Mouse (Mus musculus): ENCODE measurements at regions not wholly inside any gene's neighbourhood (a gene's known extent, or its start where the extent isn't known, plus 50 kb on each side); places are given as distances from the start of the nearest gene placed in this dataset.
A peak's percentile ranks its signal among the peaks of the same experiment; 100 is the strongest.

- no peak for DNase-seq (ENCODE audit: low read depth)
These were observed 342.1 kb upstream of the Pmfbp1 start for GRCm38 (mm10) chr8:109151711-109152110.

- no peak for DNase-seq (ENCODE audit: low read depth)
These were observed 338.3 kb upstream of the Pmfbp1 start for GRCm38 (mm10) chr8:109155489-109155888.

GRCm38 (mm10) chr8:109156016-109156415, 337.8 kb upstream of the Pmfbp1 start:
- no peak for DNase-seq (ENCODE audit: low read depth)

- DNase-seq (ENCODE audit: low read depth): no peak
These were observed 321.1 kb upstream of the Pmfbp1 start for GRCm38 (mm10) chr8:109172701-109173100.

GRCm38 (mm10) chr8:109185558-109186198, 308.1 kb upstream of the Pmfbp1 start:
- DNase-seq (ENCODE audit: low read depth): no peak

GRCm38 (mm10) chr8:109187617-109188016, 306.2 kb upstream of the Pmfbp1 start:
- DNase-seq (ENCODE audit: low read depth): no peak

GRCm38 (mm10) chr8:109214247-109214646, 279.6 kb upstream of the Pmfbp1 start:
- DNase-seq (ENCODE audit: low read depth): no peak

- DNase-seq (ENCODE audit: low read depth): no peak
These were observed 277.5 kb upstream of the Pmfbp1 start for GRCm38 (mm10) chr8:109216318-109216717.

GRCm38 (mm10) chr8:109217326-109217725, 276.5 kb upstream of the Pmfbp1 start:
- DNase-seq (ENCODE audit: low read depth): no peak

- DNase-seq (ENCODE audit: low read depth): no peak
These were observed 261.3 kb upstream of the Pmfbp1 start for GRCm38 (mm10) chr8:109232281-109233234.

GRCm38 (mm10) chr8:109245526-109245925, 248.3 kb upstream of the Pmfbp1 start:
- DNase-seq (ENCODE audit: low read depth): no peak

GRCm38 (mm10) chr8:109247875-109248274, 246.0 kb upstream of the Pmfbp1 start:
- no peak for DNase-seq (ENCODE audit: low read depth)

- no peak for DNase-seq (ENCODE audit: low read depth)
These were observed 245.5 kb upstream of the Pmfbp1 start for GRCm38 (mm10) chr8:109248356-109248755.

- DNase-seq (ENCODE audit: low read depth): no peak
These were observed 244.6 kb upstream of the Pmfbp1 start for GRCm38 (mm10) chr8:109249256-109249655.

GRCm38 (mm10) chr8:109249691-109250090, 244.1 kb upstream of the Pmfbp1 start:
- DNase-seq (ENCODE audit: low read depth): no peak

- DNase-seq (ENCODE audit: low read depth): no peak
These were observed 243.3 kb upstream of the Pmfbp1 start for GRCm38 (mm10) chr8:109250551-109250950.

- no peak for DNase-seq (ENCODE audit: low read depth)
These were observed 242.4 kb upstream of the Pmfbp1 start for GRCm38 (mm10) chr8:109251360-109251798.

GRCm38 (mm10) chr8:109252404-109252803, 241.4 kb upstream of the Pmfbp1 start:
- no peak for DNase-seq (ENCODE audit: low read depth)

GRCm38 (mm10) chr8:109279129-109279528, 214.7 kb upstream of the Pmfbp1 start:
- DNase-seq (ENCODE audit: low read depth): peak; percentile 16

- no peak for DNase-seq (ENCODE audit: low read depth)
These were observed 213.3 kb upstream of the Pmfbp1 start for GRCm38 (mm10) chr8:109280540-109280939.

- DNase-seq (ENCODE audit: low read depth): no peak
These were observed 212.2 kb upstream of the Pmfbp1 start for GRCm38 (mm10) chr8:109281598-109281997.

GRCm38 (mm10) chr8:109310670-109311386, 183.0 kb upstream of the Pmfbp1 start:
- no peak for DNase-seq (ENCODE audit: low read depth)

All from c-Kit-positive CD71-positive TER-119-negative erythroid progenitor cells, embryonic 14.5 days (primary cell).